Mouse (Mus musculus): Measurements from ENCODE around the gene Cdkn2aip.

- TF ChIP-seq POLR2A (IDR thresholded peaks at IDR 0.05; ENCODE audit: control insufficient read depth in 1 of 2, insufficient read depth in 1 of 2, low read depth in 1 of 2, low read length in 2 of 2, poor library complexity in 1 of 2) (no peak), USF1 (IDR thresholded peaks at IDR 0.05; ENCODE audit: low read depth, low read length) (no peak), ZC3H11A (IDR thresholded peaks at IDR 0.05; ENCODE audit: low read depth, low read length) (no peak), CTCF (IDR thresholded peaks at IDR 0.05 in 2 of 3, conservative IDR thresholded peaks at IDR 0.05 in 1 of 3; ENCODE audit: control insufficient read depth in 1 of 3, insufficient read depth in 1 of 3, low read depth in 2 of 3, low read length in 3 of 3, poor library complexity in 1 of 3, severe bottlenecking in 1 of 3) (no peak), GATA1 (IDR thresholded peaks at IDR 0.05; ENCODE audit: low read depth, low read length) (no peak)
Measured at GRCm38 (mm10) chr8:47718641-47719040, 4.9 kb upstream of the Cdkn2aip start.
